Mouse (Mus musculus) fat pad, adult 2 months (tissue): ENCODE data around the gene Thada.
"Not testable (repeated sequence)": the region's sequence is repeated elsewhere in the genome, so short reads cannot be mapped to it uniquely, and the experiment has no call there.

Source experiments
- DNase-seq: peaks from one replicate; pipeline ENCODE4 v3.0.0-alpha.2; 2011; ENCODE audit warnings: low read depth, low spot score; ENCODE audit errors: extremely low read depth

The Thada gene

DNA sequence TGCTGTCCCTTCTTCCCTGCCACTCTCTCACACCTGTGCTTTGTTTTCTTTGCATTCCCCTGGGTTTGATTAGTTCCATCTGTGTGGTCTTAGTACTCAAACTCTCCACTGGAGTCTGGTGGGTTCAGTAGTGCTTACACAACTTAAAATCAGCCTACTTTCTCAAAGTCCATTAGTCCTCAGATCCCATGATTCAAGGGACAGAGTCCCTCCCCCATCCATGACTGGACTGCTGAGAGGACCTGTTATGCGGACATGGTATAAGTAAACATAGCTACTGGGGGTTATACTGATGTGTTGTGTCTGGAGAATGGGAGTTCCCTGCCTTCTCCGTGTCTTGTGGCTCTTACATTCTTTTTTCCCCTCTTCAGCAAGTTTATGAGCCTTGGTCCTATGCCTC lies 237.8 kb downstream of the Thada start:
- DNase-seq: no peak

DNA sequence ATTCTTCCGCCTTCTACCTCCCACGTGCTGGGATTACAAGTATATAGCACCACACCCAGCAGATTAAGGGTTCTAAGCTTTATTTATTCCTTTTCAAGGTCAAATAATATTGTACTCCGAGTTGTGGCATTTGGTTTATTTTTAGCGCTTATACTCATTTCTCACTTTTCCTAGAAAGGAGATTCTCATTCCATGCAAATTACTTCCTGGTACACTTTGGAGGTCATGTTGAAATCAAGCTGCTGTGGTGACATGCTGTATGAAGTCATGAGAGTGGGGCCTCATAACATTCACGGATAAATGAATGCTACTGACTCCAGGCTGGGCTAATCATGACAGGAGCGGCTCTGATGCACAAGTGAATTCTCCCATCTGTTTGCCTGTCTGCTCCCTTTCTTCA lies 239.3 kb downstream of the Thada start:
- no peak for DNase-seq

DNA sequence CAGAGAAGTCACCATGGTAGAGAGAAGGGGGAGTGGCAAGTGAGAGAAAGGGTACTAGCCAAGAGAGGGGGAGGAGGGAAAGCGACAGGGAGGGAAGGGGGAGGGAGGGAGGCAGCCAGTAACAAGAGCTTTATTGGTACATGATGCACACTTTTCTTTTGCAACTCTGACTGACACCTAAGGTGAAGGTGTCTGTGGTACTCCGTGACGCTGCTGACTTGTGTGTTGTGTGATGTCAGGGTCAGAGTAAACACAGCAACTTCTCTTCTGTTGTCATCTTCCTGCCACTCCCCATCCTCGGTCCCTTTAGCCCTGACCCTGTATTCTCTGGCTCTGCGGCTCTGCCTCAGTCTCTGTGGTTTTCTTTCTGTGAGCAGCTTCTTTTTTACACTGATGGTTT lies 239.8 kb downstream of the Thada start:
- no peak for DNase-seq

DNA sequence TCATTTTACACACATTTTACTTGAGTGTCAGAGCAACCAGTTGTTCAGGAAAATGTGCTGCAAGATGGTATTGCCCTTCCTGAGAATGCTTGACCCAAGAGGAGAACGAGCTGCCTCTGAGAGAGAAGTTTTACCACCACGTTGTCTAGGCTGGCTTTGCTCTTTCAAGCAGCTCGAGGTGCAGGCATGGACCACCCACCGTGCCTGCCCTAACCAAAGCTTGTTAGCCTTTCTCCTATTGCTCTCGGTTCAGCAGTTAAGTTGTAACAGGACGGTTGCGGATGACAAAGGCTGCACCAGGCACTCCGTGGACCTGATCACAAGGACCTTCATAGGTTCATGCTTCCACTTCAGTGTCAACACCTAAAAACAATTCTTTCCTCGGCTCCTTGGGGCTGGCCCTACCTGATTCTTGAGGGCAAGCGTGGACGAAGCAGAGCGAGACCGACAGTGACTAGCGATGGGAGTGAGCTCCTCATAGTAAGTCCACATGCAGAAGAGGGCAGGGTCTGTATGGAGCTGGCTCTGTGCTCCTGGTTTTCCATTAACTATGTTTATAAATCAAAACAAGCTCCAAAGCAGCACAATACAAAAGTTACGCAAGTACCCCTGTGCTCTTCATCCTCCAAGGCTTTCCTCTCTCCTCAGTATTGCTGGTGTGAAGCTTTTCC lies 241.7 kb downstream of the Thada start:
- DNase-seq: no peak

DNA sequence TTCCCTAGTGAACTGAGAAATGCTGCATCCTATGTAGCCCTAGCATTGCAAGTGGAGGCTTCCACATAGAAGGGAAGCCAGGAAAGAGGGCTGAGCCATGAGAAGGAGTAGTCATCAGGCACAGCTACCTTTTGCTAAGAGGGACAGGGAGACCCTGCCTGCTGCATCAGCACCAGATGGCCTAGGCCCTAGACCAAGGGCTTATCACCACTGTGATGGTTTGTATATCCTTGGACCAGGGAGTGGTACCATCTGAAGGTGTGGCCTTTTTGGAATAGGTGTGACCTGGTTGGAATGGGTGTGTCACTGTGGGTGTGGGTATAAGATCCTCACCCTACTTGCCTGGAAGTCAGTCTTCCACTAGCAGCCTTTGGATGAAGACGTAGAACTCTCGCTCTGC lies 247.2 kb downstream of the Thada start:
- not testable (repeated sequence) for DNase-seq

DNA sequence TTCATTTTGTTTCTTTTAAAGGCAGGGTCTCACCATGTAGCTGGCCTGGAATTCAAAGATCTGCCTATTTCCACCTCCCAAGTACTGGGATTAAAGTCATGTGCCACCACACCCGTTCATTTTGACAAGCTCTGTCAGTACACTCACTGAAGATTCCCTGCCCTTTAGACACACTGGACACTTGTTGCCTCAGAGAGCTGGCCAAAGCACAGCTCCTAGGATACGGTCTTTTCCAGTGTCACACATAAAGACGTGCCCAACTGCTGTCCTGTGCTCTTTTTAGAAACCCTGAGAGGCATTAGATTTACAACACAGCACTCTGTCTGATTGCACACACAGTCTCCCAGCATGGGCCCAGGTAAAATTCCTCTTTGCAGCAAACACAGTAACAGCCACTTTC lies 248.3 kb downstream of the Thada start:
- no peak for DNase-seq

DNA sequence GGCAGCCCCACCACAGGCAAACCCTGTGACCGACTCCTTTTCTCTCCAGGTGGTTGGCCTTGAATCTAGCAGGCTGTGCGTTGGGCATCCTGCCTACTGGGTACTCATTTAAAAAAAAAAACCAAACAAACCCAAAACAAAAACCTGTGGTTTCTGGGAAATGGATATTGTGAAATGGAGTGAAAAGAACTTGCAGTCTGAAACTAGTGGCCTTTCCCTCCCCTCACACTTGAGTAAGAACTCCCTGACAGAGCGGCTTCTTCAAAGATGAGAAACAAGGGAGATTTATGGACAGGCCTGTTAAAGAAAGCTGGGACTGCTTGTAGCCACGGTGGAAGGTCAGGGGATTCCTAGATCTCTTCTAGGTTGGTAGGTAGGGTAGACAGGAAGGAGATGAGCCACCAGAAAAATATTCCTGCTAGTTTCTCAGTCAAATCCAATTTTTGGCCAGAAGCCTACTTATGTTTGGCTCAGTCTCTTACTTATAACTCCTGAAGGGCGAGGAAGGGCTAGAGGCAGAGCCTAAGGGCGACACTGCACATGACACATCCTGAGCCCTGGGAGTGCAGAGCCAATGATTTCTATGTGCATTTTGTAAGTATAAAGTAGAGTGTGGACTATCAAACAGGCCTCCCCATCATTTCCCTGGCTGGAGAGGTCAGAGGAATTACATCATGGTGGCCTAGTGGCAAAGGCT lies 250.6 kb downstream of the Thada start:
- no peak for DNase-seq

DNA sequence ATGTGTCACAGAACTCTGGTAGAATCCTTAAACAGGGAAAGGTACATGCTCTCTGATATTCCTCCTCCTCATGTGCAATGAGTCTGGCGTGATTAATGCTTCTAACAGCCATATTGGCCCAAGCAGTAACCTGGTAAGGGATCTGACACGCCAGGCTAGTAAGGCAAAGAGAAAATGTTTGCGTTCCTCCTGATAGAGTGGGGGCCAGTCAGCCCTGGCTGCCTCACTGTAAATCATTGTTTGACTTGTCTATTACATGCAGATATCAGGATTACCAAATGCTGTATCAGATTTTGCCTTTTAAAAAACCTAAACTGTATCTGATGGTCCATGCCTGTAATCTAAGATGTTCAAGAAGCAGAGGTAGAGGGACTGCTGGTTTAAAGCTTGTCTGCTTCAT lies 252.5 kb downstream of the Thada start:
- no peak for DNase-seq

DNA sequence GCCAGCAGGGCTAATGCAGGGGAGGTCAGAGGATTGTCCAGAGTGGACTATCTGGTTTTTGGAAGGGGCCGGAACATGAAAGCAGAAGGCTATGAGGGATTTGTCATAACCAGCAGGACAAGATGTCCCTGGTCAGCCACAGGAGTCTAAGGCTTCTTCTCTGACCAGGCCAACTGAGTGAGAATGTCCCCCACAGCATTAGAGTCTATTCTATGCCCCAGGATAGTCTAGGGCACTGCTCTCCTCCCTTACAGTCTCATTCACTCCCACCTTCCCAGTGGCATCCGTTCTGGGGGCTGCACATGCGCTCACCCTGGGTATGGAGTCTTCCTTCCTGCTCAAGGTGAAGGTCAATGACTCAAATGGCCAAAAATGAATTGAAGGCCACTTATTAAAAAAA lies 258.4 kb downstream of the Thada start:
- no peak for DNase-seq

DNA sequence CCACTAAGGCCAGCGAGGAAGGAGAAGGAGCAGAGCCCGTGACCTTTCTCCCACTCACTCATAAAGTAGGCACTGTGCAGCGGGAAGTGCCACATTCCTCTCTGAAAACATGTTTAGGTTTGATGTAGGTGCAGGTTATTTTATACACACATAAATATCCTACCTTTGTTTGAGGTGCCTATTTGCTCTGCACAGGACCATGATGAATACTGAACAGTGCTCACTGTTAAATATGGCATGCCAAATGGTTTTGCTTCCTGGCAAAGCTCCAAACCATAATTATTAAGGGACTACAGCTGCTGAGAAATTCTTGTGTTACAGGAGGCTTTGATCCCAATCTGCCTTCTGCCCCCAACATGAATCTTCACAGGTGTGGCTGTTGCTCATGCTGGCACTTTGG lies 259.8 kb downstream of the Thada start:
- no peak for DNase-seq

DNA sequence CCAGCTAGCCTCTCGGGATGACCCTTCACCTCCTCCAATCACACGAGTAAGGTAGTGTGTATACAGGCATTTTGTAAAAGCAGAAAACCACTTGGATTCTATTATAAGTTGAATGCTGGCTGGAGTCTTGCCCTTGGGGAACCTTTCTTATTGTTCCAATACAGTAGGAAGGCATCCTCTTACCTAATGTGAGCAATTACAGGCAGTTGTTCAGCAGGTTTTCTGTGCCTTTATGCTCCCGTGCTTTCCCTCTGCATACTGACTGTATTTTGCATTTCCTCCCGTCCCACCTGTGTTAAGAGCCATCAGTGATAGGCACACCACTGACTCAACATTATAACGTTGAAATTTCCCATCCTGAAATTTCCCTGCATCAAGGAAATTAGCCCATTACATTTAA lies 261.0 kb downstream of the Thada start:
- no peak for DNase-seq

DNA sequence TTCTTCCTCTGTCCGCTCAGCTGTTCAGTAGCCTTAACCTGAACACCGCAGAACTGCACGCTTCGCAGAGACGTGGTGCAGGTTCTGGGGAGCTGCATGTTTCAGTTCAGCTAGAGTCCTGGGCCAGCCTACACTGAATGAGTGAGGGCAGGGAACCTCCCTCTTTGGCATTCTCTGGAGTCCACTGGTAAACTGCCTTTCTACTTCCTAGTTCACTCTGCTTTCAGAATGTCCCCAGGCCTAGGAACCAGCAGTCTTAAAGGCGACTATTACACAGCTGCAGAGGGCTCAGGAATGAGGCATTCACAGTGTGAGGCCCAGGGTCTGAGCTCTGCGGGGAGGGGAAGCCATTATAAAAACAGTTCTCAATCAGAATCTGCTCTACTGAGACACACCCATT lies 262.7 kb downstream of the Thada start:
- DNase-seq: no peak

DNA sequence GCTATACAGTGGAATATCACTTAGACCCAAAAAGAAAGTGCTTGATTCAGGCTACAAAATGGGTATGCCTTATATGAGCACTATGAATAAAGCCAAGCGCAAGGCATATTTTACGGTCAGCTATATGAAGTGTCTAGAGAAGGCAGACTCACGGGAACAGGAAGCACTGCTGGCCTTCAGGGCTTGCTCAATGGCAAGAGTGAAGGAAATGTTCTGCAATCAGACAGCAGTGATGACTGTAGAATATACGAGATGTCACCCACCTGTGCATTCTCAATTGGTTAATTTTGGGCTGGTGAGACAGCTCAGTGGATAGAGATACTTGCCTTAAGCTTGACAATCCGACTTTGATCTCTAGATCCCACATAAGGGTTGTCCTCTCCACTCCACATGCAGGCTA lies 264.8 kb downstream of the Thada start:
- no peak for DNase-seq

DNA sequence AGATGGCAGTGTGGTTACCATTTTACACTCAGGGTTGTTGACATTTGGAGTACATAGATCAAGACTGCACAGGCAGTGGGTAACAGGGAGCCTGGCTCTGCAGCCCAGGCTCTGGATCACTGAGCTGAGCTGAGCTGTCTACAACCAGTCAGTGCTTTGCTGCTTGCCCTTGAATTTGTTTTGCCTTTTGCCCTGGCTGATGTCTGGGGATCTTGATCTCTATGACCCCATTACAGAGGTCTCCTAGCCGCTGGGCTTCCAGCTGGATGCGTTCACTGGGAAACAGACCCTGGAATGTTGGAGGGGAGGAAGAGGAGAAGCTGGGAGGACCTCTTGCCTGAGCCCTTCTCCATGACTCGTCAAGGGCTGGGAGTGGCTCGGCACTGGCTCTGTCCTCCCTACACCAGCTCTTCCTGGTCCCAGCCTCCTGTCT lies 268.1 kb downstream of the Thada start:
- DNase-seq: no peak

DNA sequence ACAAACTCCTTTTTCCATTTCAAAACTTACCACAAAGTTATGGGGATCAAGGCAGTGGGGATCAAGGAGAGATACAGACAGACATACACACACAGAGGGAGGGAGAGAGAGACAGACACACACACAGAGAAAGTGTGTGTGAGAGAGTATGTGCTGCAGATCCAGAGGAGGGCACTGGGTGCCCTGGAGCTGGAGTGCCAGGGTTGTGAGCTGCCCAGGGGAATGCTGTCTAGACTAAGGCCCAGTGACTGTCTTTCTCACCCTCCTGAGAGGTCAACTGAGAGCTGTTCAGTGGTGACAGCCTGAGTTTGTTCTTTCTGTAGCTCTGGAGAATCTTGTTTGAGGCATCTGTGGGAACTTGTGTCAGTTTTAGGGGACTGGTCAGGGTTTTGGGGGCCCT lies 269.7 kb downstream of the Thada start:
- no peak for DNase-seq

DNA sequence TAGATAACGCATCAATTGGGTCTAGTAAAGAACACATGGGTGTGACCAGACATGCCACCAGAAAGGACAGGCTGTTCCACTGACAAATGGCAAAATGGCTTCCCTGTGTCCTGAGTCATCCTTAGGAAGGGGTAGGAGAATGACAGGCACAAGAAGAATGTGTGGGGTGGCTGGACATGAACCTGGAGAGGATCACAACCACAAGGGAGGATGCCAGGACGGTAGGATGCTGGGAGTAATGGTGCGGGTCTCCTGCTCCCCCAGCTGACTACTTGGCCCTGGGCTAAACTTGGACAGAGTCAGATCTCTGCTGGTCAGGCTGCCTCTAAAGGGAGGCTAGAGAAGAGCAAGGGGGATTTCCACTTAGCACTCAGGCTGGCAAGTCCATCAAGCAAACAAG lies 270.2 kb downstream of the Thada start:
- DNase-seq: no peak

DNA sequence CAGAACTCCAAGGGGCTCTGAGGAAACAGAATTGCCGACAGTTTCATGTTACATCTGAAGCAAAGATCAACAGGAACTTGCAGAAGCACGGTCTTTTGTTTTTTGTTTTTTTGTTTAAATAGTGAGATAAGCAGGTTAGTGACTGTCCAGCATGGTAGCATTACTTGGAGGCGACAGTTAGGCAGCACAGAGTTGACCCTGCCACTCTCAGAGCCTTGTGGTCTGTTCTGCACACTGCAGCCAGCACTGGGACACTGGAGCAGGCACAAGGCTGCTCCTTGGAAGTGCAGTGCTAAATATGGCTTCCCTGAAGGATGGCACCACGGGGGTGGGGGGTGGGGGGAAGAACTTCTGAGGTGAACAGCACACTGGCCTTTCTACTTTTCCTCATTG lies 271.0 kb downstream of the Thada start:
- no peak for DNase-seq

DNA sequence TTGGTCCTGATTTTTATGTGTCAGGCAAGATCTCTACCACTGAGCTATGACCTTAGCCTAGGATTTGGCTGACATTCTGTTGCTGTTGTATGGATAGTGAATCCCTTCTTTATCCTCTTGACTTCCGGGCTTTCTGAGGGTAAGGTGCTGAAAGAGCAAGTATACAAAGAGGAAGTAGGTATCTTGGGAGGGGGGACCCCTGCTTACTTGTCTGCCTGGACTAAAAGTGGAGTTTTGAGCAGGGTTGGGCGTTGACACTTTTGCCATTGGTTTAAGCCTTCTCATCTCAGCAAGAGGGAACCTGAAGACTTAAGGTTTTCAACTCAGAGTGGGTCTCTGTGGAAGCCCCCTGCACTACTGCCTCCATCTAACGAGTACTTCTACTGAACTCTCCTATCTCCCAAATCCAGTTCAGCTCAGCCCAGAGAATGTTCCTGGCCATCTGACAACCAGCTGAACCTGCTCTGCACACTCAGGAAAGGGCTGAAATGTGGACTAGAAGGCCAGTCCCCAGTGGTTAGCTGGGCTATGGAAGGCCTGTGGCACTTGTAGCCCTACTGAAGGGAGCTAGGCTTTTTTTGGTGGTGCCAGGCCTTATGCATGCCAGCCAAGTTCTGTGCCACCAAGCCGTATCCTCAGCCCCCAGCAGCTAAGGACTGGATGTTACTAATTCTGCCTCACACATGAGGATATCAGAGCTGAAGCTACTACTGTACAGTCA lies 271.6 kb downstream of the Thada start:
- DNase-seq: no peak

DNA sequence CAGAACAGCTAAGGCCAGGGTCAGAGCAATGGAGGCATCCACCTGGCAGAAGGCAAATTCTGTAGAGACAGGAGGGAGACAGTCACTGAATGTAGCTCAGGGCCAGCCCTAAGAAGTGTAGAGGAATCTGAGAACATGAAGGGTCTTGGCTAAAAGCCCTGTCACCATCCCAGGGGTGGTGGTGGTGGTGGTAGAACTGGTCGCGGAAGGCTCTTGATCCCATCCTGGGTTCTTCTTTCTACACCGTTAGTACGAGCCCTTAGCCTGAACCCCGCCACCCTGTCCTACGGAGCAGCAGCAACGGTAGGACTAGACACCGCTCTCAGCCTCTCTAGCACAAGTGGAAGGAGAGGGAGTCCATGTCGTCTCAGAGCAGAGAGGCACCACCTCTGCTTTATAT lies 272.6 kb downstream of the Thada start:
- DNase-seq: no peak

DNA sequence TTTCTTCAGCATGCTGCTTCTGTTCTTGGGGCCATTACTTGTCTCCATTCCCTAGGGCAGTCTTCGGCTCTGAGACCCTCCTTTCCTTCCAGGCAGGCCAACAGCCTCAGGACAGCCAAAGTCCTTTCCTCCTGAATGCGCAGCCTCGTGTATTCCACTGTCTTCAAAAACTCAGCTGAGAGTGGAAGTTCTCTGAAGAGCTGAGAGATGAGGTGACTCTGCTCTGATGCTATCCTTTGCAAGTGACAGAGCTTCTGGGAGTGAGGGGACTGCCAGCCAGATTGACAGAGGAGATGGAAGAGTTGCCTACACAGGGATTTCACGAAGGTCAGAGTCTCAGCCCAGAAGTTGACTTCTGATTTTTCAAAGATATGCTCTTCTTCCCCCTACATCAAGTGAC lies 274.1 kb downstream of the Thada start:
- DNase-seq: no peak

DNA sequence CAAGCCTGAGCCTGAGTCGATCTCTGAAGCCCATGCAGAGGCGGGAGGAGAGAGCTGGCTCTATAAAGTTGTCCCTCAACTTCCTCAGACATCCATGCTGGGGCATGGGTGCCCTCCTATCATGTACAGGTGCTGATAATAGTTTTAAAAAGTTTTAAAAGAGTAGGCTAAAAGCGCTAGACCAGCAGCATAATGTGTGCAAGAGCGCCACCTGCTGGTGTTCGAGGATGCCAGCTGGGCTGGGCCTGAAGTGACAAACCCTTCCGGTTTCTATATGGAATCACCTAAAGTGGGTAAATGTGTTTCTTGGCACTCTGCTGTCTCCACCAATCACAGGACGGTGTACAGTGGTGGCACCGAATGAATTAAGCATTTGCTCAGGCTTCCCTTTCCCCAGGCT lies 275.1 kb downstream of the Thada start:
- DNase-seq: no peak

DNA sequence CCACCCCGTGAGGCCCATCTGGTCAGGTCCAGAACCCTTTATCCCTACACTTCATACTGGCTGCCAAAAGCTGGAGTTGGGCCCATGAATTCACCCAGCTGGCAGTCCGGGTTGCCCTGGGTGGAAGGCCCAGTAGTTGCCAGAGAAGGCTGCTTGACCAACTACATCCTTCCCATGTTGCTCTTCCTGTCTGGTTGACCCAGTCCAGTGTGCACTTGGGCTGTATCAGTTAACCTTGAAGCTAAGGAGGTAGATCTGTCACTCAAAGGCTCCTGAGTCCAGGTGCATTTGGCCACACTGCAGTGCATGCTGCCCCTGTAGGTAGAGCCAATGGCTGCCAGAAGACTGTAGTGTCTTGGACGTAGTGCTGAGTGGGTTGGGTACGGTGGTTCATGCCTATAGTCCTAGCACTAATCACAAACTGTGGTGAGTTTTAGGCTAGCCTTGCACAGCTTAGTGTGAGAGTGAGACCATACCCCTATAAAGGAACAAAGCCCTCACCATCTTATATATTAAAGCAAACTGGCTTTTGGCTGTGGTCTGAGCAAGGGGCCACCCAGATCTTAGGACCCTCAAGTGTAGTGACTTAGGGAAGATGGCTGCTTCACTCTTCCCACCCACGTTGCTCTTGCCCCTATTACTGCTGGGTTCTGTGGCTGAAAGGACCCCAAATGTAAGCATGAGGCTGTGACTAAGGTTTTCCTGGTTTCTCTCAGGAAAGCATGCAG lies 276.7 kb downstream of the Thada start:
- no peak for DNase-seq
